Mouse (Mus musculus) heart, adult 8-10 months (tissue): ENCODE measurements around the gene Ceacam10. TPM values are rescaled to one million over a fixed set of nuclear protein-coding genes. Genes with fewer than 3 reads are reported as not detected.

Experiments used
- total RNA-seq, 4 experiments: library from RNA; stranded (reverse); gene quantifications; 2 replicates each; pipeline ENCODE4 v1.2.4; 2022

Ceacam10 gene
- total RNA-seq, 4 experiments from 2014 or later, result not detected

Other genes with a start within 250 kb of the Ceacam10 start
- gene Irgq, start 246.5 kb upstream of the Ceacam10 start, total RNA-seq, result 10 to 100 TPM; 16.2 to 20.0 (median 18.2) TPM
- not detected for gene Pinlyp, start 231.1 kb upstream of the Ceacam10 start, total RNA-seq
- 10 to 100 TPM; 19.7 to 30.8 (median 27.1) TPM for gene Xrcc1, start 230.9 kb upstream of the Ceacam10 start, total RNA-seq
- 10 to 100 TPM; 66.1 to 75.2 (median 70.0) TPM for gene Ethe1, start 189.7 kb upstream of the Ceacam10 start, total RNA-seq
- under 1 TPM in 1 of 4 experiments, not detected in 3; 0.09 TPM for gene Zfp575, start 189.6 kb upstream of the Ceacam10 start, total RNA-seq
- gene Phldb3, start 166.4 kb upstream of the Ceacam10 start, total RNA-seq, result under 1 TPM; 0.35 to 0.83 (median 0.39) TPM
- gene Lypd3, start 140.7 kb upstream of the Ceacam10 start, total RNA-seq, result not detected
- not detected for gene Tex101, start 100.5 kb upstream of the Ceacam10 start, total RNA-seq
- not detected for gene BC049730, start 68.0 kb upstream of the Ceacam10 start, total RNA-seq
- not detected for gene Gm4763, start 50.3 kb upstream of the Ceacam10 start, total RNA-seq
- gene Cd177, start 16.9 kb upstream of the Ceacam10 start, total RNA-seq, result 1 to 10 TPM in 1 of 4 experiments, not detected in 3; 1.6 TPM
- gene Gm9844, start 85.0 kb downstream of the Ceacam10 start, total RNA-seq, result not detected
- not detected for gene Lypd4, start 92.7 kb downstream of the Ceacam10 start, total RNA-seq
- gene Dmrtc2, start 92.9 kb downstream of the Ceacam10 start, total RNA-seq, result not detected
- 100 to 1,000 TPM; 468 to 567 (median 530) TPM for gene Rps19, start 107.2 kb downstream of the Ceacam10 start, total RNA-seq
- 1 to 10 TPM in 1 of 4 experiments, under 1 TPM in 3; 0.35 to 2.1 (median 0.66) TPM for gene Cd79a, start 120.2 kb downstream of the Ceacam10 start, total RNA-seq
- 10 to 100 TPM; 31.8 to 45.5 (median 43.8) TPM for gene Arhgef1, start 125.7 kb downstream of the Ceacam10 start, total RNA-seq
- gene Gm4881, start 167.3 kb downstream of the Ceacam10 start, total RNA-seq, result not detected
- gene Rabac1, start 195.5 kb downstream of the Ceacam10 start, total RNA-seq, result 100 to 1,000 TPM; 297 to 375 (median 324) TPM
- 1 to 10 TPM in 2 of 4 experiments, under 1 TPM in 2; 0.60 to 3.3 (median 1.3) TPM for gene Atp1a3, start 228.8 kb downstream of the Ceacam10 start, total RNA-seq